8 mouse cellular contexts compared by ENCODE assay signal in genomic region chr1:119504260-119505062, GRCm38 (mm10). TPM values are rescaled to one million over a fixed set of nuclear protein-coding genes. Genes with fewer than 3 reads are reported as not detected.
A peak's percentile ranks its signal among the peaks of the same experiment; 100 is the strongest.
DNase-seq lines count a peak whose midpoint lies in the region; ATAC-seq and TF ChIP-seq lines count a peak whose summit lies in the region.

Gene Ralb, minus strand, starts transcription at chr1:119504794.

- ATAC-seq in embryonic facial prominence, embryonic 13.5 days (ENCODE audit: insufficient number of reproducible peaks, insufficient read depth, low FRiP score, low TSS enrichment, low read depth) = peak; percentile 95
- peak; percentile 95 for ATAC-seq in limb, embryonic 12.5 days (ENCODE audit: insufficient number of reproducible peaks, insufficient read depth, low FRiP score, low TSS enrichment, low read depth)
- peak; percentile 98 for ATAC-seq in midbrain, embryonic 15.5 days (replicated peaks)

- peak within 1 kb of the TSS; percentile 81 for H3K4me2 ChIP-seq in embryonic facial prominence, embryonic 13.5 days
- peak within 1 kb of the TSS; percentile 76 for H3K4me2 ChIP-seq in limb, embryonic 12.5 days
- H3K4me2 ChIP-seq in midbrain, embryonic 15.5 days = peak within 1 kb of the TSS; percentile 84

- H3K9ac ChIP-seq in embryonic facial prominence, embryonic 13.5 days = peak within 1 kb of the TSS; percentile 81
- H3K9ac ChIP-seq in limb, embryonic 12.5 days (replicated peaks) = peak within 1 kb of the TSS; percentile 68
- peak within 1 kb of the TSS; percentile 69 for H3K9ac ChIP-seq in midbrain, embryonic 15.5 days

- H3K36me3 ChIP-seq in embryonic facial prominence, embryonic 13.5 days = peaks cover 12% of the 10 kb centered on the region; the same call in 1 of the 2 replicates
- H3K36me3 ChIP-seq in kidney, adult 2 months (ENCODE audit: control insufficient read depth, insufficient read depth, low read length) = no peaks in the 10 kb centered on the region
- peaks cover 4% of the 10 kb centered on the region; the same call in 1 of the 2 replicates for H3K36me3 ChIP-seq in limb, embryonic 12.5 days
- no peaks in the 10 kb centered on the region for H3K36me3 ChIP-seq in midbrain, embryonic 15.5 days (replicated peaks)
- no peaks in the 10 kb centered on the region for H3K36me3 ChIP-seq in spleen, adult 2 months (ENCODE audit: control insufficient read depth, insufficient read depth, low read length)

- peak; percentile 100 for DNase-seq in 3134 (ENCODE audit: extremely low read depth, insufficient read length, low spot score)
- peak; percentile 98 for DNase-seq in adrenal gland, postnatal 36 days
- DNase-seq in heart, adult 18-20 months = peak; percentile 98 to 100
- peak; percentile 100 for DNase-seq in kidney, adult 2 months
- peak; percentile 75 to 89 for DNase-seq in spleen, adult 2 months (ENCODE audit: low read depth in 1 of 2, low spot score in 2 of 2)

- no peaks in the 10 kb centered on the region for H3K9me3 ChIP-seq in embryonic facial prominence, embryonic 13.5 days
- no peaks in the 10 kb centered on the region for H3K9me3 ChIP-seq in limb, embryonic 12.5 days
- no peaks in the 10 kb centered on the region for H3K9me3 ChIP-seq in midbrain, embryonic 15.5 days

- H3K4me1 ChIP-seq in embryonic facial prominence, embryonic 13.5 days = peaks cover 21% of the 10 kb centered on the region
- peaks cover 15% of the 10 kb centered on the region for H3K4me1 ChIP-seq in kidney, adult 2 months (ENCODE audit: control insufficient read depth, insufficient read depth, low read length)
- H3K4me1 ChIP-seq in limb, embryonic 12.5 days (replicated peaks) = peaks cover 29% of the 10 kb centered on the region
- peaks cover 19% of the 10 kb centered on the region for H3K4me1 ChIP-seq in midbrain, embryonic 15.5 days
- H3K4me1 ChIP-seq in spleen, adult 2 months (ENCODE audit: control insufficient read depth, insufficient read depth, insufficient read length) = peaks cover 4% of the 10 kb centered on the region; the same call in 1 of the 2 replicates

- no peak for TF ChIP-seq POLR2A in kidney, adult 2 months (IDR thresholded peaks at IDR 0.05; ENCODE audit: low read depth, low read length)
- 0 out of 2 replicates have a peak, but pooled peaks have one; percentile 2 for TF ChIP-seq POLR2A in spleen, adult 2 months (IDR thresholded peaks at IDR 0.05; ENCODE audit: low read depth, low read length)

- peak within 1 kb of the TSS; percentile 80 for H3K4me3 ChIP-seq in embryonic facial prominence, embryonic 13.5 days
- peak within 1 kb of the TSS; percentile 70 for H3K4me3 ChIP-seq in kidney, adult 2 months (ENCODE audit: insufficient read depth, low read depth, low read length)
- peak within 1 kb of the TSS; percentile 73 for H3K4me3 ChIP-seq in limb, embryonic 12.5 days (replicated peaks)
- H3K4me3 ChIP-seq in midbrain, embryonic 15.5 days = peak within 1 kb of the TSS; percentile 80
- peak within 1 kb of the TSS; percentile 74 for H3K4me3 ChIP-seq in spleen, adult 2 months (ENCODE audit: extremely low read depth, insufficient read depth, insufficient read length)

- TF ChIP-seq CTCF in kidney, adult 2 months (conservative IDR thresholded peaks at IDR 0.05; ENCODE audit: insufficient read depth, insufficient read length, low read depth, low read length) = no peak
- no peak for TF ChIP-seq CTCF in spleen, adult 2 months (IDR thresholded peaks at IDR 0.05; ENCODE audit: extremely low read depth, insufficient read depth, insufficient read length, insufficient replicate concordance)

- peak within 1 kb of the TSS; percentile 55 for H3K27ac ChIP-seq in embryonic facial prominence, embryonic 13.5 days
- peak within 1 kb of the TSS; percentile 69 for H3K27ac ChIP-seq in kidney, adult 2 months (ENCODE audit: insufficient read depth, low read depth, low read length)
- H3K27ac ChIP-seq in limb, embryonic 12.5 days = peak within 1 kb of the TSS; percentile 67
- peak within 1 kb of the TSS; percentile 56 for H3K27ac ChIP-seq in midbrain, embryonic 15.5 days
- H3K27ac ChIP-seq in spleen, adult 2 months (ENCODE audit: insufficient read depth, low read length) = peak within 1 kb of the TSS; percentile 65

- peaks cover 4% of the 10 kb centered on the region; the same call in 1 of the 2 replicates for H3K27me3 ChIP-seq in embryonic facial prominence, embryonic 13.5 days
- no peaks in the 10 kb centered on the region for H3K27me3 ChIP-seq in kidney, adult 2 months (replicated peaks; ENCODE audit: control insufficient read depth, insufficient read depth, low read length)
- no peaks in the 10 kb centered on the region for H3K27me3 ChIP-seq in limb, embryonic 12.5 days
- H3K27me3 ChIP-seq in midbrain, embryonic 15.5 days (replicated peaks) = no peaks in the 10 kb centered on the region
- H3K27me3 ChIP-seq in spleen, adult 2 months (ENCODE audit: control insufficient read depth, insufficient read depth, low read length) = no peaks in the 10 kb centered on the region

- WGBS in embryonic facial prominence, embryonic 13.5 days = under 1% methylated on average over 57 of the region's 57 CpGs
- under 1% methylated on average over 57 of the region's 57 CpGs for WGBS in kidney, adult 2 months
- WGBS in limb, embryonic 12.5 days = under 1% methylated on average over 57 of the region's 57 CpGs
- under 1% methylated on average over 57 of the region's 57 CpGs for WGBS in midbrain, embryonic 15.5 days
- WGBS in spleen, adult 2 months = under 1% methylated on average over 57 of the region's 57 CpGs

RNA-seq across cellular contexts. Expression of gene Ralb, which starts in this region (rescaled TPM):
- total RNA-seq in adrenal gland, postnatal 36 days (2021) = 10 to 100 TPM; 54.5 to 69.6 TPM
- polyA plus RNA-seq in embryonic facial prominence, embryonic 13.5 days (2015; fragmentation: Nextera tagmentation; extraction: Ambion mirVana) = 115 and 117 TPM in 2 replicates
- total RNA-seq in heart, adult 18-20 months (2021) = 10 to 100 TPM; 25.0 to 27.9 TPM
- 49.8 and 54.6 TPM in 2 replicates for polyA plus RNA-seq in kidney, adult 2 months (2012; rRNA removed)
- 112 TPM in 2 replicates for polyA plus RNA-seq in limb, embryonic 12.5 days (2016; fragmentation: Nextera tagmentation; extraction: Ambion mirVana)
- polyA plus RNA-seq in midbrain, embryonic 15.5 days (2015; fragmentation: Nextera tagmentation; extraction: Ambion mirVana) = 60.2 and 62.1 TPM in 2 replicates
- polyA plus RNA-seq in spleen, adult 2 months (2012; rRNA removed) = 14.0 and 15.9 TPM in 2 replicates

Comparison
In these comparisons a context has a peak if more than half of its experiments do, and no peak if none do; other contexts are left out.
1. Peak in every context shown above with its lines: DNase-seq, ATAC-seq, H3K4me3 ChIP-seq and H3K27ac ChIP-seq.